Mouse (Mus musculus) heart, adult 8-10 months (tissue): Measurements from ENCODE around the gene Ankfn1. TPM values are rescaled to one million over a fixed set of nuclear protein-coding genes. Genes with fewer than 3 reads are reported as not detected.

Experiments used
- DNase-seq: peaks from one replicate; pipeline ENCODE4 v3.0.0; 2022; ENCODE audit warnings: low spot score
- total RNA-seq, 4 experiments: library from RNA; stranded (reverse); gene quantifications; 2 replicates each; pipeline ENCODE4 v1.2.4; 2022

The Ankfn1 gene
- not detected for total RNA-seq

GRCm38 (mm10) chr11:89777431-89777830 lies at the start of gene Ankfn1:
Ankfn1 (minus strand) TSS chr11:89777653.
- DNase-seq, result no peak

GRCm38 (mm10) chr11:89823661-89824446 lies 46.4 kb upstream of the Ankfn1 start:
- no peak for DNase-seq

GRCm38 (mm10) chr11:89818594-89818993 lies 41.1 kb upstream of the Ankfn1 start:
- no peak for DNase-seq

GRCm38 (mm10) chr11:89811403-89811802 lies 34.0 kb upstream of the Ankfn1 start:
- no peak for DNase-seq

- DNase-seq, result no peak
These were observed 30.5 kb upstream of the Ankfn1 start for GRCm38 (mm10) chr11:89807998-89808397.

GRCm38 (mm10) chr11:89804822-89805221 lies 27.4 kb upstream of the Ankfn1 start:
- no peak for DNase-seq

GRCm38 (mm10) chr11:89803974-89804373 lies 26.5 kb upstream of the Ankfn1 start:
- no peak for DNase-seq

- no peak for DNase-seq
These were observed 15.3 kb upstream of the Ankfn1 start for GRCm38 (mm10) chr11:89792709-89793108.

- DNase-seq, result no peak
These were observed 1.4 kb downstream of the Ankfn1 start for GRCm38 (mm10) chr11:89776070-89776469.

- no peak for DNase-seq
These were observed 2.5 kb downstream of the Ankfn1 start for GRCm38 (mm10) chr11:89774913-89775312.

- no peak for DNase-seq
These were observed 4.5 kb downstream of the Ankfn1 start for GRCm38 (mm10) chr11:89772941-89773340.

- DNase-seq, result no peak
These were observed 11.7 kb downstream of the Ankfn1 start for GRCm38 (mm10) chr11:89765770-89766148.

- no peak for DNase-seq
These were observed 12.3 kb downstream of the Ankfn1 start for GRCm38 (mm10) chr11:89765014-89765769.

GRCm38 (mm10) chr11:89733973-89734693 lies 43.3 kb downstream of the Ankfn1 start:
- DNase-seq, result no peak

GRCm38 (mm10) chr11:89733526-89733925 lies 43.9 kb downstream of the Ankfn1 start:
- DNase-seq, result no peak

- peak; percentile 36 for DNase-seq
These were observed 56.6 kb downstream of the Ankfn1 start for GRCm38 (mm10) chr11:89720847-89721246.

GRCm38 (mm10) chr11:89718491-89718982 lies 58.9 kb downstream of the Ankfn1 start:
- DNase-seq, result no peak

GRCm38 (mm10) chr11:89716351-89716750 lies 61.1 kb downstream of the Ankfn1 start:
- DNase-seq, result no peak

- DNase-seq, result no peak
These were observed 68.9 kb downstream of the Ankfn1 start for GRCm38 (mm10) chr11:89708526-89708925.

- no peak for DNase-seq
These were observed 80.7 kb downstream of the Ankfn1 start for GRCm38 (mm10) chr11:89696431-89697403.

- no peak for DNase-seq
These were observed 83.8 kb downstream of the Ankfn1 start for GRCm38 (mm10) chr11:89693686-89694085.
